Mouse (Mus musculus) naive thymus-derived CD4-positive, alpha-beta T cell, adult 2 months (primary cell): ENCODE data around the gene Barhl2.

Source experiments
- DNase-seq: peaks from one replicate; pipeline ENCODE4 v3.0.0-alpha.2; 2011; ENCODE audit warnings: low read depth

The Barhl2 gene

GRCm38 (mm10) chr5:106457986-106458476 lies at the start of gene Barhl2:
Gene Barhl2, minus strand, starts transcription at chr5:106458166.
- DNase-seq: no peak

GRCm38 (mm10) chr5:106506061-106506460 lies 48.1 kb upstream of the Barhl2 start:
- no peak for DNase-seq

- no peak for DNase-seq
These were observed 44.9 kb upstream of the Barhl2 start for GRCm38 (mm10) chr5:106502684-106503545.

- DNase-seq: no peak
These were observed 44.3 kb upstream of the Barhl2 start for GRCm38 (mm10) chr5:106502271-106502670.

GRCm38 (mm10) chr5:106491771-106492170 lies 33.8 kb upstream of the Barhl2 start:
- no peak for DNase-seq

- DNase-seq: no peak
These were observed 14.1 kb upstream of the Barhl2 start for GRCm38 (mm10) chr5:106472105-106472500.

- DNase-seq: no peak
These were observed 13.5 kb upstream of the Barhl2 start for GRCm38 (mm10) chr5:106471235-106472104.

- no peak for DNase-seq
These were observed 7.3 kb upstream of the Barhl2 start for GRCm38 (mm10) chr5:106465129-106465790.

- no peak for DNase-seq
These were observed 6.6 kb upstream of the Barhl2 start for GRCm38 (mm10) chr5:106464336-106465128.

- DNase-seq: no peak
These were observed 5.8 kb upstream of the Barhl2 start for GRCm38 (mm10) chr5:106463661-106464191.

GRCm38 (mm10) chr5:106461913-106462312 lies 3.9 kb upstream of the Barhl2 start:
- DNase-seq: peak; percentile 56

GRCm38 (mm10) chr5:106461431-106461830 lies 3.5 kb upstream of the Barhl2 start:
- DNase-seq: no peak

- no peak for DNase-seq
These were observed 2.6 kb upstream of the Barhl2 start for GRCm38 (mm10) chr5:106460535-106460934.

- DNase-seq: no peak
These were observed 2.1 kb upstream of the Barhl2 start for GRCm38 (mm10) chr5:106460001-106460511.

GRCm38 (mm10) chr5:106459120-106459641 lies 1.2 kb upstream of the Barhl2 start:
- no peak for DNase-seq

GRCm38 (mm10) chr5:106458477-106459119 lies 632 bp upstream of the Barhl2 start:
- no peak for DNase-seq

GRCm38 (mm10) chr5:106457111-106457925 lies 648 bp downstream of the Barhl2 start:
- no peak for DNase-seq

- DNase-seq: no peak
These were observed 2.0 kb downstream of the Barhl2 start for GRCm38 (mm10) chr5:106455984-106456383.
